Mouse (Mus musculus): ENCODE results near the gene Alyref. TPM values are rescaled to one million over a fixed set of nuclear protein-coding genes. Genes with fewer than 3 reads are reported as not detected.
"Not testable (repeated sequence)": the region's sequence is repeated elsewhere in the genome, so short reads cannot be mapped to it uniquely, and the experiment has no call there.

The Alyref gene
- total RNA-seq, 2 experiments from 2014 or later, result 65.4 to 72.9 TPM

- no peak for DNase-seq (ENCODE audit: low spot score in 2 of 2)
- intact Hi-C loops (cut with DNase I), result no loop called here
These were observed 11.1 kb upstream of the Alyref start for GRCm38 (mm10) chr11:120609250-120609649.

- intact Hi-C loops (cut with DNase I), result no loop called here
These were observed 10.3 kb upstream of the Alyref start, which contains the start of gene Npb for GRCm38 (mm10) chr11:120608241-120609034. TSS of gene Npb (plus strand) at chr11:120608477.

GRCm38 (mm10) chr11:120606764-120607163, 8.6 kb upstream of the Alyref start:
- no peak for DNase-seq (ENCODE audit: low spot score in 2 of 2)
- intact Hi-C loops (cut with DNase I), result no loop called here

More at GRCm38 (mm10) chr11:120608241-120609034, 10.3 kb upstream of the Alyref start, which contains the start of gene Npb:
- DNase-seq (ENCODE audit: low spot score in 2 of 2), result no peak

GRCm38 (mm10) chr11:120605667-120606066, 7.5 kb upstream of the Alyref start:
- no peak for DNase-seq (ENCODE audit: low spot score in 2 of 2)
- intact Hi-C loops (cut with DNase I), result no loop called here

- intact Hi-C loops (cut with DNase I), result no loop called here
These were observed 5.4 kb upstream of the Alyref start for GRCm38 (mm10) chr11:120603545-120603944.

GRCm38 (mm10) chr11:120600716-120601115, 2.6 kb upstream of the Alyref start:
- DNase-seq (ENCODE audit: low spot score in 2 of 2), result no peak
- intact Hi-C loops (cut with DNase I), result no loop called here

More at GRCm38 (mm10) chr11:120603545-120603944, 5.4 kb upstream of the Alyref start:
- DNase-seq (ENCODE audit: low spot score in 2 of 2), result no peak

GRCm38 (mm10) chr11:120598990-120599549, 905 bp upstream of the Alyref start:
- DNase-seq (ENCODE audit: low spot score in 2 of 2), result no peak
- intact Hi-C loops (cut with DNase I), result no loop called here

- no peak for DNase-seq (ENCODE audit: low spot score in 2 of 2)
- intact Hi-C loops (cut with DNase I), result no loop called here
These were observed 627 bp downstream of the Alyref start for GRCm38 (mm10) chr11:120597240-120598235.

- intact Hi-C loops (cut with DNase I), result no loop called here
- no peak for DNase-seq (ENCODE audit: low spot score in 2 of 2)
These were observed 9.6 kb downstream of the Alyref start for GRCm38 (mm10) chr11:120588531-120588930.

- intact Hi-C loops (cut with DNase I), result no loop called here
- DNase-seq (ENCODE audit: low spot score in 2 of 2), result no peak
These were observed 14.2 kb downstream of the Alyref start for GRCm38 (mm10) chr11:120583937-120584336.

GRCm38 (mm10) chr11:120582982-120583293, 15.2 kb downstream of the Alyref start:
- intact Hi-C loops (cut with DNase I); DNase-seq (ENCODE audit: low spot score in 2 of 2): not testable (repeated sequence)

- intact Hi-C loops (cut with DNase I), result no loop called here
- peak in 1 of 2 experiments; percentile 49 for DNase-seq (ENCODE audit: low spot score in 2 of 2)
These were observed 15.7 kb downstream of the Alyref start for GRCm38 (mm10) chr11:120582268-120582981.

- intact Hi-C loops (cut with DNase I), result no loop called here
These were observed 16.5 kb downstream of the Alyref start, which contains the start of gene Arhgdia for GRCm38 (mm10) chr11:120581490-120582267. TSS of gene Arhgdia (minus strand) at chr11:120581624.

GRCm38 (mm10) chr11:120580871-120581331, 17.3 kb downstream of the Alyref start:
- intact Hi-C loops (cut with DNase I), result no loop called here
- DNase-seq (ENCODE audit: low spot score in 2 of 2), result no peak

More at GRCm38 (mm10) chr11:120581490-120582267, 16.5 kb downstream of the Alyref start, which contains the start of gene Arhgdia:
- DNase-seq (ENCODE audit: low spot score in 2 of 2), result peak; percentile 90 to 92

GRCm38 (mm10) chr11:120580190-120580589, 18.0 kb downstream of the Alyref start:
- no peak for DNase-seq (ENCODE audit: low spot score in 2 of 2)
- intact Hi-C loops (cut with DNase I), result no loop called here

- DNase-seq (ENCODE audit: low spot score in 2 of 2), result peak; percentile 68 to 79
- intact Hi-C loops (cut with DNase I), result no loop called here
These were observed 18.7 kb downstream of the Alyref start for GRCm38 (mm10) chr11:120579316-120580107.

- intact Hi-C loops (cut with DNase I), result no loop called here
- DNase-seq (ENCODE audit: low spot score in 2 of 2), result no peak
These were observed 19.4 kb downstream of the Alyref start for GRCm38 (mm10) chr11:120578694-120579243.
